Mouse (Mus musculus): ENCODE measurements at regions not wholly inside any gene's neighbourhood (a gene's known extent, or its start where the extent isn't known, plus 50 kb on each side); places are given as distances from the start of the nearest gene placed in this dataset.

GRCm38 (mm10) chr12:25771856-25772255 is 643.2 kb downstream of the Rnf144a start:
- Histone ChIP-seq H3K27ac (no peak overlapping the region), H3K4me3 (no peak overlapping the region), H3K27me3 (no peaks in the 10 kb centered on the region), H3K4me2 (no peak overlapping the region), H3K36me3 (no peaks in the 10 kb centered on the region), H3K9me3 (replicated peaks) (no peaks in the 10 kb centered on the region), H3K4me1 (replicated peaks) (no peaks in the 10 kb centered on the region; the same call in 1 of the 2 replicates), H3K9ac (no peak overlapping the region)
- no peak for ATAC-seq (replicated peaks; ENCODE audit: insufficient number of reproducible peaks, insufficient read depth, low FRiP score, low read depth)
- 74% methylated on average over 3 of the region's 3 CpGs for WGBS

GRCm38 (mm10) chr12:25768644-25769043 is 646.4 kb downstream of the Rnf144a start:
- H3K36me3 ChIP-seq = no peaks in the 10 kb centered on the region
- H3K9me3 ChIP-seq (replicated peaks) = no peaks in the 10 kb centered on the region
- no peak overlapping the region for H3K4me2 ChIP-seq
- WGBS = 32% methylated on average over 5 of the region's 5 CpGs
- H3K9ac ChIP-seq = no peak overlapping the region
- H3K27ac ChIP-seq = no peak overlapping the region
- H3K4me1 ChIP-seq (replicated peaks) = no peaks in the 10 kb centered on the region; the same call in 1 of the 2 replicates
- no peaks in the 10 kb centered on the region for H3K27me3 ChIP-seq
- no peak overlapping the region for H3K4me3 ChIP-seq
- ATAC-seq (replicated peaks; ENCODE audit: insufficient number of reproducible peaks, insufficient read depth, low FRiP score, low read depth) = no peak

GRCm38 (mm10) chr12:25763061-25763460 is 652.0 kb downstream of the Rnf144a start:
- Histone ChIP-seq H3K36me3 (no peaks in the 10 kb centered on the region), H3K27ac (no peak overlapping the region), H3K27me3 (no peaks in the 10 kb centered on the region), H3K9me3 (replicated peaks) (no peaks in the 10 kb centered on the region), H3K4me2 (no peak overlapping the region), H3K9ac (no peak overlapping the region), H3K4me1 (replicated peaks) (no peaks in the 10 kb centered on the region), H3K4me3 (no peak overlapping the region)
- ATAC-seq (replicated peaks; ENCODE audit: insufficient number of reproducible peaks, insufficient read depth, low FRiP score, low read depth) = no peak
- 90% methylated on average over 1 of the region's 1 CpGs for WGBS

- Histone ChIP-seq H3K4me2 (no peak overlapping the region), H3K9ac (no peak overlapping the region), H3K9me3 (replicated peaks) (no peaks in the 10 kb centered on the region), H3K27me3 (no peaks in the 10 kb centered on the region), H3K36me3 (no peaks in the 10 kb centered on the region), H3K4me3 (no peak overlapping the region), H3K27ac (no peak overlapping the region), H3K4me1 (replicated peaks) (no peaks in the 10 kb centered on the region)
- ATAC-seq (replicated peaks; ENCODE audit: insufficient number of reproducible peaks, insufficient read depth, low FRiP score, low read depth) = no peak
- WGBS = 83% methylated on average over 5 of the region's 5 CpGs
These were observed 658.0 kb downstream of the Rnf144a start for GRCm38 (mm10) chr12:25757014-25757413.

- no peaks in the 10 kb centered on the region for H3K9me3 ChIP-seq (replicated peaks)
- H3K36me3 ChIP-seq = no peaks in the 10 kb centered on the region
- H3K27me3 ChIP-seq = no peaks in the 10 kb centered on the region
- H3K4me1 ChIP-seq (replicated peaks) = peaks cover 6% of the 10 kb centered on the region; the same call in 1 of the 2 replicates
- H3K9ac ChIP-seq = no peak overlapping the region
- 10% methylated on average over 2 of the region's 2 CpGs for WGBS
- no peak for ATAC-seq (replicated peaks; ENCODE audit: insufficient number of reproducible peaks, insufficient read depth, low FRiP score, low read depth)
- no peak overlapping the region for H3K27ac ChIP-seq
- no peak overlapping the region for H3K4me2 ChIP-seq
- H3K4me3 ChIP-seq = no peak overlapping the region
These were observed 636.9 kb upstream of the Id2 start for GRCm38 (mm10) chr12:25733801-25734200.

GRCm38 (mm10) chr12:25725774-25726173 is 628.8 kb upstream of the Id2 start:
- no peaks in the 10 kb centered on the region for H3K4me1 ChIP-seq (replicated peaks)
- WGBS = 39% methylated on average over 2 of the region's 2 CpGs
- no peak for ATAC-seq (replicated peaks; ENCODE audit: insufficient number of reproducible peaks, insufficient read depth, low FRiP score, low read depth)
- no peaks in the 10 kb centered on the region for H3K27me3 ChIP-seq
- H3K9ac ChIP-seq = no peak overlapping the region
- no peak overlapping the region for H3K27ac ChIP-seq
- H3K36me3 ChIP-seq = no peaks in the 10 kb centered on the region
- H3K4me2 ChIP-seq = no peak overlapping the region
- H3K9me3 ChIP-seq (replicated peaks) = no peaks in the 10 kb centered on the region
- no peak overlapping the region for H3K4me3 ChIP-seq

GRCm38 (mm10) chr12:25711186-25711585 is 614.2 kb upstream of the Id2 start:
- Histone ChIP-seq H3K4me2 (no peak overlapping the region), H3K27ac (no peak overlapping the region), H3K27me3 (no peaks in the 10 kb centered on the region), H3K4me1 (replicated peaks) (no peaks in the 10 kb centered on the region), H3K9me3 (replicated peaks) (no peaks in the 10 kb centered on the region), H3K9ac (no peak overlapping the region), H3K36me3 (no peaks in the 10 kb centered on the region), H3K4me3 (no peak overlapping the region)
- no peak for ATAC-seq (replicated peaks; ENCODE audit: insufficient number of reproducible peaks, insufficient read depth, low FRiP score, low read depth)
- WGBS = 91% methylated on average over 1 of the region's 1 CpGs

GRCm38 (mm10) chr12:25703023-25703400 is 606.1 kb upstream of the Id2 start:
- peaks cover 8% of the 10 kb centered on the region for H3K4me1 ChIP-seq (replicated peaks)
- peak overlapping the region; percentile 59 for H3K4me2 ChIP-seq
- H3K4me3 ChIP-seq = peak overlapping the region; percentile 28
- no peaks in the 10 kb centered on the region for H3K27me3 ChIP-seq
- no peak overlapping the region for H3K27ac ChIP-seq
- no peak for ATAC-seq (replicated peaks; ENCODE audit: insufficient number of reproducible peaks, insufficient read depth, low FRiP score, low read depth)
- H3K9me3 ChIP-seq (replicated peaks) = no peaks in the 10 kb centered on the region
- H3K9ac ChIP-seq = no peak overlapping the region
- H3K36me3 ChIP-seq = no peaks in the 10 kb centered on the region
- 29% methylated on average over 6 of the region's 6 CpGs for WGBS

GRCm38 (mm10) chr12:25702176-25703022 is 605.5 kb upstream of the Id2 start:
- no peak for ATAC-seq (replicated peaks; ENCODE audit: insufficient number of reproducible peaks, insufficient read depth, low FRiP score, low read depth)
- H3K4me1 ChIP-seq (replicated peaks) = peaks cover 8% of the 10 kb centered on the region
- H3K27me3 ChIP-seq = no peaks in the 10 kb centered on the region
- H3K9me3 ChIP-seq (replicated peaks) = no peaks in the 10 kb centered on the region
- no peak overlapping the region for H3K9ac ChIP-seq
- H3K27ac ChIP-seq = no peak overlapping the region
- WGBS = 21% methylated on average over 21 of the region's 21 CpGs
- H3K36me3 ChIP-seq = no peaks in the 10 kb centered on the region
- peak overlapping the region; percentile 28 for H3K4me3 ChIP-seq
- peak overlapping the region; percentile 59 for H3K4me2 ChIP-seq

GRCm38 (mm10) chr12:25687063-25687462 is 590.1 kb upstream of the Id2 start:
- no peak overlapping the region for H3K27ac ChIP-seq
- H3K36me3 ChIP-seq = no peaks in the 10 kb centered on the region
- no peak overlapping the region for H3K4me3 ChIP-seq
- no peak overlapping the region for H3K9ac ChIP-seq
- no peaks in the 10 kb centered on the region for H3K9me3 ChIP-seq (replicated peaks)
- no peaks in the 10 kb centered on the region for H3K27me3 ChIP-seq
- no peak overlapping the region for H3K4me2 ChIP-seq
- no peaks in the 10 kb centered on the region for H3K4me1 ChIP-seq (replicated peaks)
- no peak for ATAC-seq (replicated peaks; ENCODE audit: insufficient number of reproducible peaks, insufficient read depth, low FRiP score, low read depth)

- Histone ChIP-seq H3K4me3 (no peak overlapping the region), H3K9me3 (replicated peaks) (no peaks in the 10 kb centered on the region), H3K27ac (no peak overlapping the region), H3K27me3 (no peaks in the 10 kb centered on the region), H3K36me3 (no peaks in the 10 kb centered on the region), H3K9ac (no peak overlapping the region), H3K4me2 (no peak overlapping the region), H3K4me1 (replicated peaks) (no peaks in the 10 kb centered on the region)
- 81% methylated on average over 11 of the region's 11 CpGs for WGBS
- no peak for ATAC-seq (replicated peaks; ENCODE audit: insufficient number of reproducible peaks, insufficient read depth, low FRiP score, low read depth)
These were observed 579.7 kb upstream of the Id2 start for GRCm38 (mm10) chr12:25676631-25677030.

- no peaks in the 10 kb centered on the region for H3K9me3 ChIP-seq (replicated peaks)
- no peak overlapping the region for H3K4me3 ChIP-seq
- no peaks in the 10 kb centered on the region for H3K4me1 ChIP-seq (replicated peaks)
- no peak overlapping the region for H3K4me2 ChIP-seq
- H3K27me3 ChIP-seq = no peaks in the 10 kb centered on the region
- H3K36me3 ChIP-seq = no peaks in the 10 kb centered on the region
- 66% methylated on average over 11 of the region's 11 CpGs for WGBS
- no peak overlapping the region for H3K27ac ChIP-seq
- no peak overlapping the region for H3K9ac ChIP-seq
- no peak for ATAC-seq (replicated peaks; ENCODE audit: insufficient number of reproducible peaks, insufficient read depth, low FRiP score, low read depth)
These were observed 571.4 kb upstream of the Id2 start for GRCm38 (mm10) chr12:25668336-25668735.
